Mouse (Mus musculus) layer of hippocampus, postnatal 36 days (tissue): Measurements from ENCODE around the gene Etfdh. TPM values are rescaled to one million over a fixed set of nuclear protein-coding genes. Genes with fewer than 3 reads are reported as not detected.

Experiments
- total RNA-seq, 2 experiments: library from RNA; stranded (reverse); gene quantifications; 2 replicates each; pipeline ENCODE4 v1.2.3; 2021

The Etfdh gene
- total RNA-seq, 2 experiments from 2014 or later, result 28.2 to 28.4 TPM

Other genes starting within 250 kb of the Etfdh start
- 10 to 100 TPM; 21.6 to 26.8 TPM for gene Fnip2, start 61.7 kb downstream of the Etfdh start, total RNA-seq
- gene Ppid, start 38.2 kb downstream of the Etfdh start, total RNA-seq, result 10 to 100 TPM; 87.1 to 88.8 TPM
- gene 4930579G24Rik, start 421 bp downstream of the Etfdh start, total RNA-seq, result 1 to 10 TPM; 1.1 to 1.9 TPM
- 1 to 10 TPM; 8.1 to 8.4 TPM for gene Rxfp1, start 108.4 kb upstream of the Etfdh start, total RNA-seq
- 10 to 100 TPM; 15.7 to 16.5 TPM for gene Tmem144, start 223.3 kb upstream of the Etfdh start, total RNA-seq